Mouse (Mus musculus) heart, embryonic 11.5 days (tissue): ENCODE measurements at regions not wholly inside any gene's neighbourhood (a gene's known extent, or its start where the extent isn't known, plus 50 kb on each side); places are given as distances from the start of the nearest gene placed in this dataset.

ENCODE experiments used
- ATAC-seq: fragments of 200-750 bp; cut with Nextera tagmentation; replicated peaks from 2 replicates; pipeline ENCODE4 v1.8.0; 2017; ENCODE audit warnings: moderate library complexity; ENCODE audit not compliant: insufficient number of reproducible peaks, low FRiP score, low TSS enrichment
- H3K27ac ChIP-seq: fragments of 300-500 bp; sonication (generic); 2 replicates; pipeline ENCODE4 v1.5.1; 2014; ENCODE audit warnings: mild to moderate bottlenecking, low read depth, low read length
- H3K27me3 ChIP-seq: fragments of 300-500 bp; sonication (generic); 2 replicates; pipeline ENCODE4 v1.6.1; 2014; ENCODE audit warnings: mild to moderate bottlenecking, low read length, mixed read lengths; ENCODE audit not compliant: control insufficient read depth, insufficient read depth
- H3K36me3 ChIP-seq: fragments of 300-500 bp; sonication (generic); 2 replicates; pipeline ENCODE4 v1.6.1; 2014; ENCODE audit warnings: mild to moderate bottlenecking, low read length, moderate library complexity, mixed read lengths; ENCODE audit not compliant: control insufficient read depth, insufficient read depth
- H3K4me1 ChIP-seq: fragments of 300-500 bp; sonication (generic); 2 replicates; pipeline ENCODE4 v1.6.1; 2014; ENCODE audit warnings: low read length; ENCODE audit not compliant: control insufficient read depth, insufficient read depth
- H3K4me2 ChIP-seq: fragments of 300-500 bp; sonication (generic); 2 replicates; pipeline ENCODE4 v1.6.1; 2014; ENCODE audit warnings: mild to moderate bottlenecking, moderate library complexity
- H3K4me3 ChIP-seq: fragments of 300-500 bp; sonication (generic); 2 replicates; pipeline ENCODE4 v1.5.1; 2014; ENCODE audit warnings: low read depth, low read length
- H3K9ac ChIP-seq: fragments of 300-500 bp; sonication (generic); 2 replicates; pipeline ENCODE4 v1.6.1; 2014; ENCODE audit warnings: mild to moderate bottlenecking, low read depth, low read length, moderate library complexity
- H3K9me3 ChIP-seq: fragments of 300-500 bp; sonication (generic); replicated peaks from 2 replicates; pipeline ENCODE4 v1.6.1; 2016; ENCODE audit warnings: low read length; ENCODE audit not compliant: control insufficient read depth
- WGBS: fragments of 180-500 bp; shearing (Covaris S2); extraction: QIAGEN DNeasy Blood & Tissue Kit; methylation state at CpG from one replicate; pipeline ENCODE4 v1.1.7; 2014; ENCODE audit not compliant: insufficient replicate concordance; 5-methylcytosine and 5-hydroxymethylcytosine counted together

GRCm38 (mm10) chr3:105211726-105212125 is 145.1 kb downstream of the 4930564D02Rik start:
- no peaks in the 10 kb centered on the region for H3K9me3 ChIP-seq
- H3K36me3 ChIP-seq = no peaks in the 10 kb centered on the region
- H3K4me3 ChIP-seq = no peak overlapping the region
- ATAC-seq = no peak
- H3K27me3 ChIP-seq = no peaks in the 10 kb centered on the region
- WGBS = 54% methylated on average over 3 of the region's 3 CpGs
- no peak overlapping the region for H3K4me2 ChIP-seq
- H3K27ac ChIP-seq = no peak overlapping the region
- H3K9ac ChIP-seq = no peak overlapping the region
- peaks cover 2% of the 10 kb centered on the region; the same call in 1 of the 2 replicates for H3K4me1 ChIP-seq

GRCm38 (mm10) chr3:105214867-105215266 is 148.2 kb downstream of the 4930564D02Rik start:
- 30% methylated on average over 4 of the region's 4 CpGs for WGBS
- no peak for ATAC-seq
- no peak overlapping the region for H3K4me2 ChIP-seq

GRCm38 (mm10) chr3:105215729-105216128 is 149.1 kb downstream of the 4930564D02Rik start:
- no peak for ATAC-seq
- Histone ChIP-seq H3K4me3 (no peak overlapping the region), H3K36me3 (no peaks in the 10 kb centered on the region), H3K4me1 (peaks cover 2% of the 10 kb centered on the region; the same call in 1 of the 2 replicates), H3K27ac (no peak overlapping the region), H3K9me3 (no peaks in the 10 kb centered on the region), H3K27me3 (no peaks in the 10 kb centered on the region), H3K9ac (no peak overlapping the region), H3K4me2 (no peak overlapping the region)
- 63% methylated on average over 7 of the region's 7 CpGs for WGBS

More at GRCm38 (mm10) chr3:105214867-105215266, 148.2 kb downstream of the 4930564D02Rik start:
- Histone ChIP-seq H3K4me1 (peaks cover 2% of the 10 kb centered on the region; the same call in 1 of the 2 replicates), H3K27ac (no peak overlapping the region), H3K36me3 (no peaks in the 10 kb centered on the region), H3K27me3 (no peaks in the 10 kb centered on the region), H3K9me3 (no peaks in the 10 kb centered on the region), H3K4me3 (no peak overlapping the region), H3K9ac (no peak overlapping the region)

GRCm38 (mm10) chr3:105219630-105220029 is 153.0 kb downstream of the 4930564D02Rik start:
- no peaks in the 10 kb centered on the region for H3K36me3 ChIP-seq
- no peaks in the 10 kb centered on the region for H3K27me3 ChIP-seq
- no peak overlapping the region for H3K4me3 ChIP-seq
- H3K4me1 ChIP-seq = peaks cover 2% of the 10 kb centered on the region; the same call in 1 of the 2 replicates
- H3K4me2 ChIP-seq = no peak overlapping the region
- no peak overlapping the region for H3K9ac ChIP-seq
- no peak for ATAC-seq
- no peak overlapping the region for H3K27ac ChIP-seq
- no peaks in the 10 kb centered on the region for H3K9me3 ChIP-seq
- WGBS = 75% methylated on average over 3 of the region's 3 CpGs

- no peak for ATAC-seq
- Histone ChIP-seq H3K9me3 (no peaks in the 10 kb centered on the region), H3K4me2 (no peak overlapping the region), H3K36me3 (no peaks in the 10 kb centered on the region), H3K9ac (no peak overlapping the region), H3K27ac (no peak overlapping the region), H3K4me1 (no peaks in the 10 kb centered on the region), H3K27me3 (no peaks in the 10 kb centered on the region), H3K4me3 (no peak overlapping the region)
- WGBS = 50% methylated on average over 1 of the region's 1 CpGs
These were observed 154.0 kb downstream of the 4930564D02Rik start for GRCm38 (mm10) chr3:105220641-105221040.

GRCm38 (mm10) chr3:105222925-105223324 is 156.3 kb downstream of the 4930564D02Rik start:
- Histone ChIP-seq H3K9ac (no peak overlapping the region), H3K4me1 (no peaks in the 10 kb centered on the region), H3K27me3 (no peaks in the 10 kb centered on the region), H3K36me3 (no peaks in the 10 kb centered on the region), H3K4me3 (no peak overlapping the region), H3K27ac (no peak overlapping the region), H3K9me3 (no peaks in the 10 kb centered on the region), H3K4me2 (no peak overlapping the region)
- ATAC-seq = no peak
- WGBS = 41% methylated on average over 3 of the region's 3 CpGs

GRCm38 (mm10) chr3:105223671-105224070 is 157.0 kb downstream of the 4930564D02Rik start:
- ATAC-seq = no peak
- no peaks in the 10 kb centered on the region for H3K36me3 ChIP-seq
- H3K27ac ChIP-seq = no peak overlapping the region
- H3K9ac ChIP-seq = no peak overlapping the region
- H3K9me3 ChIP-seq = no peaks in the 10 kb centered on the region
- 69% methylated on average over 4 of the region's 4 CpGs for WGBS
- H3K4me3 ChIP-seq = no peak overlapping the region
- H3K27me3 ChIP-seq = no peaks in the 10 kb centered on the region
- H3K4me1 ChIP-seq = no peaks in the 10 kb centered on the region
- no peak overlapping the region for H3K4me2 ChIP-seq

- H3K27me3 ChIP-seq = no peaks in the 10 kb centered on the region
- H3K36me3 ChIP-seq = no peaks in the 10 kb centered on the region
- H3K4me1 ChIP-seq = no peaks in the 10 kb centered on the region
- no peaks in the 10 kb centered on the region for H3K9me3 ChIP-seq
- H3K4me2 ChIP-seq = no peak overlapping the region
- H3K4me3 ChIP-seq = no peak overlapping the region
- ATAC-seq = no peak
- H3K27ac ChIP-seq = no peak overlapping the region
- 55% methylated on average over 1 of the region's 1 CpGs for WGBS
- H3K9ac ChIP-seq = no peak overlapping the region
These were observed 160.9 kb downstream of the 4930564D02Rik start for GRCm38 (mm10) chr3:105227551-105227950.

- H3K4me3 ChIP-seq = no peak overlapping the region
- H3K4me2 ChIP-seq = no peak overlapping the region
- H3K4me1 ChIP-seq = no peaks in the 10 kb centered on the region
- H3K9me3 ChIP-seq = no peaks in the 10 kb centered on the region
- H3K27me3 ChIP-seq = no peaks in the 10 kb centered on the region
- no peaks in the 10 kb centered on the region for H3K36me3 ChIP-seq
- H3K27ac ChIP-seq = no peak overlapping the region
- ATAC-seq = no peak
- no peak overlapping the region for H3K9ac ChIP-seq
- WGBS = 78% methylated on average over 3 of the region's 3 CpGs
These were observed 161.8 kb downstream of the 4930564D02Rik start for GRCm38 (mm10) chr3:105228401-105228800.
